Mouse (Mus musculus) liver, adult 2 months (tissue): ENCODE measurements around the gene Cdh16. TPM values are rescaled to one million over a fixed set of nuclear protein-coding genes. Genes with fewer than 3 reads are reported as not detected.

Source experiments
- DNase-seq: peaks from one replicate; pipeline ENCODE4 v3.0.0-alpha.2; 2011; ENCODE audit warnings: low read depth, low spot score; ENCODE audit errors: extremely low read depth
- H3K27ac ChIP-seq: fragments of 200-500 bp; replicated peaks from 2 replicates; pipeline ENCODE4 v1.5.1; 2012; ENCODE audit warnings: low read depth, mild to moderate bottlenecking, control low read depth, inconsistent platforms, low read length; ENCODE audit not compliant: insufficient read depth
- H3K27me3 ChIP-seq: fragments of 200-500 bp; 2 replicates; pipeline ENCODE4 v1.6.1; 2012; ENCODE audit warnings: mild to moderate bottlenecking, moderate library complexity, low read length, inconsistent platforms; ENCODE audit not compliant: control insufficient read depth, insufficient read depth
- H3K36me3 ChIP-seq: fragments of 200-500 bp; 2 replicates; pipeline ENCODE4 v1.6.1; 2012; ENCODE audit warnings: low read length, inconsistent platforms; ENCODE audit not compliant: control insufficient read depth, insufficient read depth
- H3K4me1 ChIP-seq: fragments of 200-500 bp; 2 replicates; pipeline ENCODE4 v1.6.1; 2011; ENCODE audit warnings: low read length; ENCODE audit not compliant: control insufficient read depth, insufficient read depth
- H3K4me3 ChIP-seq: fragments of 200-500 bp; 2 replicates; pipeline ENCODE4 v1.5.1; 2011; ENCODE audit warnings: low read depth, mild to moderate bottlenecking, control low read depth, low read length, moderate library complexity; ENCODE audit not compliant: insufficient read depth
- H3K79me2 ChIP-seq: fragments of 200-500 bp; 2 replicates; pipeline ENCODE4 v1.6.1; 2012; ENCODE audit warnings: inconsistent platforms, mild to moderate bottlenecking, low read length, moderate library complexity; ENCODE audit not compliant: control insufficient read depth, insufficient read depth
- H3K9ac ChIP-seq: fragments of 200-500 bp; 2 replicates; pipeline ENCODE4 v1.6.1; 2012; ENCODE audit warnings: low read depth, mild to moderate bottlenecking, control low read depth, inconsistent platforms, low read length
- CTCF ChIP-seq: fragments of 200-500 bp; IDR thresholded peaks from 2 replicates; pipeline ENCODE4 v1.5.1; 2011; ENCODE audit warnings: low read depth, low read length, control low read depth
- POLR2A ChIP-seq: fragments of 200-500 bp; IDR thresholded peaks from 2 replicates; pipeline ENCODE4 v1.6.1; 2011; ENCODE audit warnings: low read length, control low read depth; ENCODE audit not compliant: insufficient read depth; ENCODE audit errors: extremely low read depth
- WGBS: fragments of 180-500 bp; shearing (Covaris S2); methylation state at CpG from one replicate; pipeline ENCODE4 v1.1.7; 2018; 5-methylcytosine and 5-hydroxymethylcytosine counted together
- polyA plus RNA-seq: library from polyadenylated mRNA; depleted of rRNA; stranded (reverse); fragments of >200 nt; gene quantifications from 2 replicates; pipeline ENCODE4 v1.2.3, GENCODE M21; 2012
- total RNA-seq: library from RNA; depleted of rRNA; stranded (reverse); fragments of >200 nt; gene quantifications from 2 replicates; pipeline ENCODE4 v1.2.3, GENCODE M21; 2014

Cdh16 gene
- total and polyA plus RNA-seq, 2 experiments, result not detected

DNA sequence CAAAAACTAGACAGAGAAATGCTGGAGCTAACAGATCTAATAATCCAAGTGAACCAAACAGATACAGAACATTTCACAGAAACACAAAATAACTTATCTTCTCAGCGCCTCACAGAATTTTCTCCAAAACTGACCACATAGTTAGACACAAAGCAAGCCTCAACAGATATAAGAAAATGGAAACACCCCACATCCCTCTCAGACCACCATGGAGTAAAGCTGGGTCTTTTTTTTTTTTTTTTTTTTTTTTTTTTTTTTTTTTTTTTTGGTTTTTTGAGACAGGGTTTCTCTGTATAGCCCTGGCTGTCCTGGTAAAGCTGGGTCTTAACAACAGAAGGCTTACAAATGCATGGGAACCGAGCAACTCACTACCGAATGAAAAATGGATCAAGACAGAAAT, 47.4 kb downstream of the Cdh16 start:
- 95% methylated on average over 3 of the region's 3 CpGs for WGBS
- TF ChIP-seq CTCF, result no peak
- no peaks in the 10 kb centered on the region for H3K27me3 ChIP-seq
- H3K27ac ChIP-seq, result no peak overlapping the region
- no peak overlapping the region for H3K4me3 ChIP-seq
- H3K4me1 ChIP-seq, result no peaks in the 10 kb centered on the region
- no peak overlapping the region for H3K9ac ChIP-seq
- no peaks in the 10 kb centered on the region for H3K36me3 ChIP-seq
- no peak for DNase-seq
- H3K79me2 ChIP-seq, result no peaks in the 10 kb centered on the region

DNA sequence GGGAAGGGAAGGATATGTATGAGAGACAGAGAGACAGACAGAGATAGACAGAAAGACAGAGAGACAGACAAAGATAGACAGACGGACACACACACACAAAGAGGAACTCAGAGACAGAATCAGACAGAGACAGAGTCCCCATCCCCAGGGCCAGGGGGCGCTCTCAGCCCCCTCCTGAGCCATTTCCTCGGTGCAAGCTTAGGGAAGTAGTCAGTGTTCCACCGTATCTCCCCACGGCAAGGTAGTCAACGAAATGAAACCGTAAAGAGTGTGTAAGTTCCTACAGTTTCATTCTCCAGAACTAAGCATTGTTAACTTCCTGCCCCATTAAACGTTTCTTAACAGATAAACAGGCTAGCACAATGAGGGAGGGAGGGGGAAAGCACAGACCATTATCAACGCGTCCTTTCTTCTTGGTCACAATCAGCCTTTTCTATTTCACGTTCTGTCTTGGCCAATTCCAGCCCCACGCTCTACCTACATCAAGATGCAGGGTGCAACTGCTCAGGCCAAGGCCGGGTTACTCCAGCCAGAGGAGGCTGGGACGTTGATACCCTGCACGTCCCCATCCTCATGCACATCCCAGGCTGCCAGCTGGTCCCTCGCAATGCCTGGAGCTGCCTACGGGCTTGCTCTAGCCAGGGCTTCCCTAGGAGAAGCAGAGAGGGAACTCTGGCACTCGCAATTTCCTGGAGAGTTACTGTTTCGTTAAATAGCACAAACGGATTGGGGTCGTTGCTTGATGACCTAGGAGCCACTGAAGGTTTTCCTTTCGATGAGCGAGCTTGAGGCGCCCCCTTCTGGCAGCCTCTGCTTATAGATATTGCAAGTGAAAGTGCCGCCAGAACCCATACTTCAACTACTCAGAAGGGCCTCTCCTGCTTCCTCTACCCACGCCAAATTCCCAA, 53.5 kb downstream of the Cdh16 start:
- peaks cover 3% of the 10 kb centered on the region; the same call in 1 of the 2 replicates for H3K4me1 ChIP-seq
- WGBS, result 4% methylated on average over 26 of the region's 26 CpGs
- peak; percentile 59 for DNase-seq

DNA sequence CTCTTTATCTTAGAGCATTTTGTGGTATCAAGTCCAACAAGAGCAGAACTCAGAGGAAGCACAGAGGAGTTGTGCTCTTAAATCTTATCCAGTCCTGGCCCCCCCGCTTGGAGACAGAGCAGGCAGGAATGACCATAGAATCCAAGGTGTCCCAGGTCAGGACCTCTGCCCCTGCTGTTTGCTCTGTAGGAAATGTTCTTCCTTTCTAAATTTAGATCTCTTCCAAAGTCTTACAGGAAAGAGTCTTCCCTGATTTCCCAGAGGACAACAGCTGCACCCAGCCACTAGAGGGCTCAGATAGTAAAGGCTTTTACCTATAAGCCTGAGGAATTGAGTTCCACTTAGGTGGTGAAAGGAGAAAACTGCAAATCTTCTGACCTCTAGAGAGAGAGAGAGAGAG, 54.6 kb downstream of the Cdh16 start:
- H3K9ac ChIP-seq, result no peak overlapping the region
- no peaks in the 10 kb centered on the region for H3K27me3 ChIP-seq
- H3K4me1 ChIP-seq, result peaks cover 4% of the 10 kb centered on the region; the same call in 1 of the 2 replicates
- H3K79me2 ChIP-seq, result no peaks in the 10 kb centered on the region
- 45% methylated on average over 1 of the region's 1 CpGs for WGBS
- no peak overlapping the region for H3K27ac ChIP-seq
- peak; percentile 56 for DNase-seq
- H3K4me3 ChIP-seq, result no peak overlapping the region
- no peaks in the 10 kb centered on the region for H3K36me3 ChIP-seq
- no peak for TF ChIP-seq POLR2A
- peak; percentile 24; the same call in 1 of the 2 replicates for TF ChIP-seq CTCF

More for the DNA sequence above, 53.5 kb downstream of the Cdh16 start:
- Histone ChIP-seq H3K36me3 (no peaks in the 10 kb centered on the region), H3K27me3 (no peaks in the 10 kb centered on the region), H3K4me3 (peak overlapping the region; percentile 50), H3K9ac (peak overlapping the region; percentile 26), H3K27ac (no peak overlapping the region), H3K79me2 (no peaks in the 10 kb centered on the region)
- peak; percentile 76 for TF ChIP-seq CTCF
- no peak for TF ChIP-seq POLR2A

DNA sequence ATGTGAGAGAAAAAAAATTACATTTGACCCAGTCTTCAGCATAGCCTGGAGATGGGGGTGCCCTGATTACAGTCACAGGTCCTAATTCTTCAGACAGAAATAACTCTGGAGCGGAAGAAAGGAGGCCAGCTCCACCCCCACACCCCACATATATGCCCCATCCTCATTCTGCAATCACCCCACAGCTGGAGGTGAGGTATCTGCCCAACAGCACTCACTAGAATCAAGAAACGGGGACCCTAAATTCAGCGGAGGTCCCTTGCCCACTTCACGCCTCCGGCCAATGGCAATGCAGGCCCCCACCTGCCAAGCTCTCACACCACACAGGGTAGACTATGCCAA, 58.8 kb downstream of the Cdh16 start:
- Histone ChIP-seq H3K9ac (no peak overlapping the region), H3K27me3 (no peaks in the 10 kb centered on the region), H3K27ac (no peak overlapping the region), H3K4me1 (peaks cover 2% of the 10 kb centered on the region; the same call in 1 of the 2 replicates), H3K36me3 (no peaks in the 10 kb centered on the region), H3K79me2 (no peaks in the 10 kb centered on the region), H3K4me3 (no peak overlapping the region)
- no peak for DNase-seq
- WGBS, result 93% methylated on average over 5 of the region's 5 CpGs
- TF ChIP-seq CTCF (no peak), POLR2A (no peak)

DNA sequence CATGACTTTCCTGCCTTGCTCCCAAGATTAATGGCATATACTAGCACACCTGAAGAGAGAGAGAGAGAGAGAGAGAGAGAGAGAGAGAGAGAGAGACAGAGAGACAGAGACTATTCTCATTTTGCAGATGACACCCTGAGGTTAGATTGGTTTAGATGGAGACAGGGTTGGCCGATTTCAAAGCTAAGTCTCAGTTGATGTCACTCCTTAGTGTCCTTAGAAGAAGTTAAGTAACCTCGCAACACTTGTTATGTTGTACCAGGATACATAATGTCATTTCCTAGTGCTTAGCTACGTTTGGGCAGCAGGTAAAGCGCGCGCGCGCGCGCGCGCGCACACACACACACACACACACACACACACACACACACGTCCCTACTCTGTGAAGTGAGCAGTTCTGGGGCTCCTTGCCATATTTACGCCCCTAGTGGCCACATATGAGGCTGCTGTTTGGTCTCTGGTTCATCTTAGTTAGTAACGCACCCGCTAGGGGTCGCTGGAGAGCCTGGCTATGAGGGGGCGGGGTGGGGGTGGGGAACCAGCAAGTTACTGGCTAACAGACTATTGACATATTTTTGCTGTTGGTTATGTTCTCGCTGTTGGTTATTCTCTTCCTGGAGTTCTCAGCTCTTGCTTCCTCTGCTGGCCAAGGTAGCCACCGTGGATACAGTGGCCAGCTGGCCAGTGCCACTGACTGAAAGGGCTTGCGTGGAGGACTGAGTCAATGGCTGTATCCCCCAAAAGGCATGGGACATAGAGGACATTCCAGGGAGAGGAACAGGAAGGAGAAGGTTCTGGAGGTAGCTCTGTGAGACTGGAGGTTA, 59.4 kb downstream of the Cdh16 start:
- TF ChIP-seq CTCF (peak; percentile 90), POLR2A (no peak)
- no peak overlapping the region for H3K9ac ChIP-seq
- H3K36me3 ChIP-seq, result no peaks in the 10 kb centered on the region
- no peak overlapping the region for H3K27ac ChIP-seq
- H3K4me1 ChIP-seq, result peaks cover 2% of the 10 kb centered on the region; the same call in 1 of the 2 replicates
- no peaks in the 10 kb centered on the region for H3K79me2 ChIP-seq
- peak; percentile 92 for DNase-seq
- no peak overlapping the region for H3K4me3 ChIP-seq
- WGBS, result 9% methylated on average over 22 of the region's 22 CpGs
- no peaks in the 10 kb centered on the region for H3K27me3 ChIP-seq
